Mouse (Mus musculus) B cell, adult 2 months (primary cell): ENCODE measurements around the gene Zrsr1.

Source experiments
- DNase-seq, 2 experiments: peaks; one replicate each; pipeline ENCODE4 v3.0.0; 2022

Gene Zrsr1

DNA sequence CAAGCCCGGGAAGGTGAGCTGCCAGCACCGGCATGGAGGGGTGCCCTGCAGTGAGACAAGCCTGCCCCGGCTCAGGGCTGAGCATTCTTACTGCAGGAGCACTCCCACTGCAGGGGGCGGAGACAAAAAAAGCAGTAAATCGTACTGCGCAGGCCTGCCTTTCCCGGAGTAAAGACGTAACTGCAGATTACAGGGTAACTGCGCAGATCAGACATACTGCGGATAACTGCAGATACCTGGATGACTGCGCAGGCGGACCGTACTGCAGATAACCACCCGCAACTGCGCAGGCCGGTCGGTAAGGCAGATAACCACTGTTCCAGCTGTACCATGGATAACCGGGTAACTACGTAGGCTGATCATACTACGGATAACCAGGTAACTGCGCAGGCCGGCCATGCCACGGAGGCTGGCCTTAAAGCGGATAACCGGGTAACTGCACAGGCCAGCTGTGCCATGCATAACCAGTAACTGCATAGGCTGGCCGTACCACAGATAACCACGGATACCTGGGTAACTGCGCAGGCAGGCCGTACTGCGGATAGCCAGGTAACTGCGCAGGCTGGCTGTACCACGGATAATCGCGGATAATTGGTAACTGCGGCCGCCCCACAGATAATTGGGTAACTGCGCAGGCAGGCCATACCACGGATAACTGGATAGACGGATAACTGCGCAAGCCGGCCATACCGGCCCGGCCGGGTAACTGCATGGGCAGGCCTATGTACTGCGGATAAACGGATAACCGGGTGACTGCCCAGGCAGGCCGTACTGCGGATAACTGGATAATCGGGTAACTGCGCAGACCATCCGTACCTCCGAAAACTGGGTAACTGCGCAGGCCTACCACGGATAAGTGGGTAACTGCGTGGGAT is at the start of gene Zrsr1:
Gene Zrsr1, plus strand, starts transcription at position 171 of the 875 bp plus-strand sequence.
- DNase-seq: peak; percentile 69 to 70

DNA sequence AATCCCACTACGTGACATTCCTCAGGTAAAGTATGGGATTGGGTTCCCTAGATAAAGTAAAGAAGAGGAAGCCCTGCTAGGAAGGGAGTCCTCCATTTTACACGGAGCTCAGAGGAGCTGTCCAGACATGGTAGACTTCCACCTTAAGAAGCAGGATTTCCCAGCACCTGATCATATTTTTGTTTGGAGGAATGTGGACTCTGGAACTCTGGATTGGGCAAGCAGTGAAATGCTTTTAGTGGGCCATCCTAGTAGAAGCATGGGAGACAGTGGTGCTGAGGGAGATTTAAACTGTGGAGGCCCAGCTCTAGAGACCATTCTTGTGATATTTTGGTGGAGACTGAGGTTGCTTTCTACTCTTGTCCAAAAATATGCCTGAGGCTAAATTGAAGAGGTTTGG is 49.3 kb upstream of the Zrsr1 start:
- no peak for DNase-seq

- DNase-seq: no peak
Measured at GRCm38 (mm10) chr11:22923606-22924005, 48.2 kb upstream of the Zrsr1 start.

DNA sequence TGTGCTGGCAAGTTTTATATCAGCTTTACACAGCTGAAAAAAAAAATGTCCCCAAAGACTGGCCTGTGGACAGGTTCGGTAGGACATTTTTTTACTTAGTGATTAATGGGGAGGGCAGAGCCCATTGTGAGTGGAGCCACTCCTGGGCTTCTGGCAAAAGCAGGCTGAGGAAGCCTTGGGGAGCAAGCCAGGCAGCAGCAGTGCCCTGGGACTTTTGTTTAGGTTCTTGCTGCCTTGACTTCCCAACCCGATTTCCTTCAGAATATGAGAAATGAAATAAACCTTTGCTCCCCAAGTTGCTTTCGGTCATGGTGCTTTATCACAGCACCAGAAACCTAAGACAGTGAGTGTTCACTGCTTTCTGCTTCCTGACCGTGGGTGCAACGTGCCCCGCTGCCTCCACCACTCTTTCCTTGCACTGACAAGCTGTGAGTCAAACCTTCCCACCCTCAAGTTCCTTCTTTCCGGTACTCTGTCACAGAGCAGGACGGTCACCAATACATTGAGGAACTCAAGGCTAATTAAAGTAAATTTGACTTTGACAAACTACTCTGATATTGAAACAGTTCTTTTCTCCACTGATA is 43.1 kb upstream of the Zrsr1 start:
- peak; percentile 39 to 40 for DNase-seq

GRCm38 (mm10) chr11:22930129-22930528 is 41.7 kb upstream of the Zrsr1 start:
- peak; percentile 19 to 35 for DNase-seq

- DNase-seq: no peak
Measured at GRCm38 (mm10) chr11:22931320-22931905, 40.4 kb upstream of the Zrsr1 start.

DNA sequence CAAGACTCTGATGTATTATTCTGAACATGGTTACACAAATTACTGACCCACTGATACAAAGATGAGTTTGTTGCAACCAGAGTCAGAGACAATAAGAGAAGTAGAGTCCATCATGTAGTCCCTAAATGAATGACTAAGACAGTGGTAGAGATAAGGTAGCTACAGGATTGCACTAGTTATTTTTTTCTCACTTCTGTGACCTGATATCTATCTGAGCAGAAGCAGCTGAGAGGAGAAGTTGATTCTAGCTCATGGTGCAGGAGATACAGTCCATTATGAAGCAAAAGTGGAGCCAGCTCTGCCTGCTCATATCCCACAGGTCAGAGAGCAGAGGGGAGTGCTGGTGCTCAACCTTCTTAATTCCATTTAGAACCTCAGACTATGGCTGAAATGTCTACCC is 39.6 kb upstream of the Zrsr1 start:
- no peak for DNase-seq

DNA sequence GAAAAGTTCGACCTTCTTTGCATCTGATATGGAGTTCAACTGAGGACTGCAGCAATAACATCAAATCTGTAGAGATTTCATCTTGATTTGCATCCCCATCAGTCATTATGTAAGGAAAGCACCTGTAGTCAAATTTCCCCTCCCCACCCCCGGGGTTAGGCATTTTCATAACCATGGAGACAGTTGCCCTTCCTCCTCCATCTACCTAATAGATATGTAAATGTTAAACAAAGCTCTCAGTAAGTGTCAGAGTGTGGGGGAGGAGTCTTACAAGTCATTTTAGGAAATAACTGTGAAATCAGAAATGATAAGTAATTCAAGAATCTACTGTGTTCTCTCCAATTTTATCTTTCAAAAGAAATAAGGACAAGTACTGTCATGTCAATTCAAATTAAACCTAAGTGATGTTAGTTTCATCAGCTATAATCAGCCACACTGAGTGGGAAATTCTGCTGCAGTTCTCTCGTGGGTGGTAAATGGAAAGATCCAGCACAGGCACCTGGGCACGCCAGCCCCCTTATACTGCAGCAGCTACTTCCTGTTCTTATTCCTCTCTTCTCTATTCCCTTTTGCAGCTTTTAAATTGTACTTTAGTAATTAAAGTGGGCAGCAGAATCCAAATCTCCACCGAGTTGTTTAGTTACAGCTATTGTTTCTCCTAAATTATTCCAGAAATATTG is 35.2 kb upstream of the Zrsr1 start:
- peak; percentile 84 to 91 for DNase-seq

DNA sequence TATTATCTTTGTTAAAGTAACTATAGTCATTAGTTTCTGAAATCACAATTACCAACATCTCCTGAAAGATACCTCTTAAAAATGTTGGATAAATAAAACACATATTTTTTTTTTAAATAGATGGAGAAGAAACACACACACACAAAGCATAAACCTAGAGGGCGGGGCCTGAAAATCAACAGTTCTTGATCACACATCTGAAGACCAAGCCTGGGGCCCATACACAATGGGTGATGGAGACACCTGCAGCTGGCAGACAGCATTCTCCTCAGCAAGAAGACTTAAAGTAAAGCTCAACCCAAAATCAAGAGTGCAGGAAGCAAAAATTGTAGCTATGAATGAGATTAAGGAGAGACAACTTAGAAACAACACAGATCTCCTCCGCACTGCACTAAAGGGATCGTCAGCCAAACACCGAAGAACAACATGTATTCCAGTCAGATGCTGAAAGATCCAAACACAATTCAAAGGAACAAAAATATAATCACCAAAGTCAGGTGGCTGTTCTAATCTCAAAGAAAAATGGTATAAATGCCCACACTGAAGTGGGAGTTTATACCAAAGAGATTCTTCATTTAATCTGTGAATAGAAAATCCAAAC is 34.0 kb upstream of the Zrsr1 start:
- no peak for DNase-seq

GRCm38 (mm10) chr11:22938983-22939382 is 32.8 kb upstream of the Zrsr1 start:
- DNase-seq: no peak

- no peak for DNase-seq
Measured at GRCm38 (mm10) chr11:22949101-22949500, 22.7 kb upstream of the Zrsr1 start.

GRCm38 (mm10) chr11:22950131-22950530 is 21.7 kb upstream of the Zrsr1 start:
- peak; percentile 43 for DNase-seq

- DNase-seq: no peak
Measured at GRCm38 (mm10) chr11:22952668-22953067, 19.1 kb upstream of the Zrsr1 start.

DNA sequence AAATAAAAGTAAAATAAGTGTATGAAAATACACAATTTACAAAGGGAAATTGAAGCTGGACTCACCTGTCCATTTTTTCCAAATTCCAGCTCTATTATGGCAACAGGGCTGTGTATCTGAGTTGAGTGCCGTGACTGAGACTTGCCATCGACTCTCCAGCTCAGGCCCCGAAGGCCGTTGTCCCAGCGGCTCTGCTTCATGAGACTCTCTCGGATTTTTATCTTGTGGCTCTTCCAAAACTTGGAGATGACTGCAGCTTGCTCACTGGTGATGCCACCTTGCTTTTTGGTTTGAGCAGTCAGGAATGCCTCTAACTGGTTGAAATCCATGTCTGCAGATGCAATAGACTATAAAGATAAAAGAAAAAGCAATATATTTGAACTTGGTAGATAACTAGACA is 15.5 kb upstream of the Zrsr1 start:
- DNase-seq: no peak

- DNase-seq: peak; percentile 67
Measured at GRCm38 (mm10) chr11:22956830-22957229, 15.0 kb upstream of the Zrsr1 start.

DNA sequence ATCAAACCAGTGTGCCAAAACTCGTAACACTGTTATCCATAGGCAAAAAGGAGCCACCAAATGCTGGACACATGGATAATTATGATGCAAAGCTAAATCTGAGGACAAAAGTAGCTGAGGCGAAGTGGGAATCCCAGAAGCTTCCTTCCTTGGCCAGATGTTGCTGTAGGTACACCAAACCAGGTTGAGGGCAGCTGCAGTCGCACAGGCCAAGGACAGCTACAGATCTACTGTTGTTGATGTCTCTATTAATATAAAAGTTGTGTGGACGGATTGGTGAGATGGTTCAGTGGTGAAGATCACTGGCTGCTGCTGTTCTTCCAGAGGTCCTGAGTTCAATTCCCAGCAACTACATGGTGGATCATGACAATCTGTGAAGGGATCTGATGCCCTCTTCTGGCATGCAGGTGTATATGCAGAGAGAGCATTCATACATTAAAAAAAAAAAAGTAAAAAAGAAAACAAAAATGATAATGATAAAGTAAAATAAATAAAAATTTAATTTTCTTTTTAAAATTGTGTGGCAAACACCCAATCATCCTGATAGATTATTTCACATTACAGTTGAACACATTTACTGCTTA is 13.9 kb upstream of the Zrsr1 start:
- peak; percentile 51 to 54 for DNase-seq

DNA sequence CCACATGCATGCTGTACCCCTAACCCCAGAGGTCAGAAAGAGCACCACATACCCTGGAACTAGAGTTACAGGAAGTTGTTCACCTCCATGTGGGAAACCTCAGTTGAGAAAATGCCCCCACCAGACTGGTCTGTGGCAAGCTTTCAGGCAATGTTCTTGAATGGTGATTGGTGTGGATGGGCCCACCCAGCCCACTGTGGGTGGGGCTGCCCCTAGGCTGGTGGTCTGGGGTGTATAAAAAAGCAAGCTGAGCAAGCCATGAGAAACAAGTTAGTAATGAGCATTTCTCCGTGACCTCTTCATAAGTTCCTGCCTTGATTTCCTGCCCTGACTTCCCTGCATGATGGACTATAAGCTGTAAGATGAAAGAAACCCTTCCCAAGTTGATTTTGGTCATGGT is 9.7 kb upstream of the Zrsr1 start:
- no peak for DNase-seq

DNA sequence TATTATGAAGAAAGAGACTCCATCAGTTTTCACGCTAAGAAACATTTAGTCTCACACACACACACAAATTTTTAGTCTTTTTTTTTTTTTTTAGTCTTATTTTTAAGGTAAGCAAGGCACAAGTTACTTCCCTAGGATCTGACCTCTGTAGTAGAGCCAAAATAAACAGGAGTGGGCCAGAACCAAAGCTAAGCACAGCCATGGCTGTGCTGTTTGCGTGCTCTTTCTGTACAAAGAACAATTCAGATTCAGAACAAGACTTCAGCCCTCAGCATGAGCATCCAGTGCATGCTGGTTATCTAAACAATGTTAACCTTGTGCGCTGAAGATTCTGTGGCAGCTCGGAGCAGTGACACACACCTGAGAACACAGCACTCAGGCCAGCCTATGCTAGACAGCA is 7.4 kb upstream of the Zrsr1 start:
- no peak for DNase-seq

GRCm38 (mm10) chr11:22965503-22965902 is 6.3 kb upstream of the Zrsr1 start:
- DNase-seq: peak; percentile 41 to 44

- DNase-seq: peak; percentile 27 to 29
Measured at GRCm38 (mm10) chr11:22969486-22969885, 2.3 kb upstream of the Zrsr1 start.

DNA sequence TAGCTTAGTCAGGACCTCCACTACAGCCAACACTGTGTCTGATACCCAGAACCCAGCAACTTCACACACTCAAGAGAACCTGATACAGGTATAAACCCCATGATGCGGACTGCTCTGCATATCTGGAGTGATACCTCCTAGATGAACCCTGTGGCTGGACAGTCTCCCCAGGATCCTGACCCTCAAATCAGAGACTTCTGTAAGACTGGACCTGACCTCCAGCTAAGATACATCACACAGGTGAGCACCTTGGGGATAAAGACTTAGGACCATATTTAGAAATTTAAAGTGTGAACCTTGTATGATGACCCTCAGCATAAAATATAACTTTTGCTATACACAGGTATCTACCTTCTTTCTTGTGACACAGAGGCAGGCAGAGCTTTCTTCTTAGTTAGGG is 1.3 kb upstream of the Zrsr1 start:
- no peak for DNase-seq

GRCm38 (mm10) chr11:22972746-22973526 is 1.1 kb downstream of the Zrsr1 start:
- DNase-seq: peak; percentile 75 to 82
